Mouse (Mus musculus) naive thymus-derived CD4-positive, alpha-beta T cell, adult 2 months (primary cell): ENCODE data around the gene Gstt3.
"Not testable (repeated sequence)": the region's sequence is repeated elsewhere in the genome, so short reads cannot be mapped to it uniquely, and the experiment has no call there.

Source experiments
- DNase-seq: peaks from one replicate; pipeline ENCODE4 v3.0.0-alpha.2; 2011; ENCODE audit warnings: low read depth

Gene Gstt3

DNA sequence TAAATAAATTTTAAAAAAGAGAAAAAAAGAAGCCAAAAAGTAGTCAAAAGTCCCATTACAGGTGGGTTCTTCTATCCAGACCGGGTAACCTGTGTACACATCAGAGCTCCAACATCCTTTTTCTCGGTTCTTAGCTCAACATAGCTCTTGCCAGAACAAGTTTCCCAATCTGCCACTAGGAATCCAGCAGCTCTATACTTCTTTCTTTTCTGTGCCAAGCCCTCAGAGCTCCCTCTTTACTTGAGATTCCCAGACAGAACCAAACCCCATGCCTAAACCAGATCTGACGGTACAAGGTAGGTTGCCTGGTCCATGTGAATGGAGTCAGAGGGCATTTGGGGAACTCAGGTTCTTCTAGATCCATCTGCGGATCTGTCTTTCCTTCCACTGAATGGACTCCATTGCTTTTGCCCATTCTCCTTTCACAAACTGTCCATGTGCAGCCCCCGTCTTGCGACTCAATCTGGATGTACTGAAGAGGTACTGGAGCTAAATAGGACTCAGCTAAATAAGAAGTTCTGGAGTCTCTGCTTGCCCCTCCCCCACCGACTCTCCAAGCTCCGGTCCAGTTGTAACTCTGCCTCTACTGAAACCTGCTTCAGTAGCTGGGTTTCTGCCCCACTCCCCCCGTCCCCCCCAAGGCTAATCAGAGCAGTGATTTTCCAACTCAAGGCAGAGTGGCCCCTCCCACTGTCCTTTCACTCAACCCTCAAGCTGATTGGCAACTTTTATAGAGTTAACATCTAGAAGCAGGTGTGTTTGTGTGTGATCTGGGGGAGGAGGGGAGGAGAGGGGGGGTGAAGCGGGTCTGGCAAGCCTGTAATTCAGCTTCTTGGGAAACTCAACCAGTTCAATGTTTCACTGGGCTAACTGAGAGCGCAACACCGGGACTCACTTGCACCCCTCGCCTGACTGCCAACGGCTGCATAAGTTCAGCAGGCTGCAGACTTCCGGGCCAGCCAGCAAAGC lies 1.7 kb downstream of the Gstt3 start:
- DNase-seq = no peak

DNA sequence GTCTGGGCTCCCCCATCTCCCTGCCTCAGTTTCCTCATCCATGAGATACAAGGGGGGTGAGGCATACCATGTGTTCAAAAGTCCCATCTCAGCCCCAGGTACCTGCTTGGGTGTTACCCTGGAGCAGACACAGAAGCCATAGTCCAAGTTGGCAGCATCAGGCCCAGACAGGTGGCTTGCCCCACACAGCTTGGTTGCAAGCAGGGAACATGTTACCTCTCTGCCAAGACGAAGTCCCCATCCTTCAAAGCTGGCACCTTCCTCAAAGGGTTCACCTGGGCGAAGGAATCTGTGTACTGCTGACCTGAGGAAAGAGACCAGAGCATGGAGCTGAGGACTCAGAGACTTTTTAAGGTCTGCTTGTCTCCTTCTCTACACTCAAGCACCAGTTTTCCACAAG lies 3.3 kb downstream of the Gstt3 start:
- no peak for DNase-seq

GRCm38 (mm10) chr10:75776562-75776961 lies 4.7 kb downstream of the Gstt3 start:
- DNase-seq = no peak

DNA sequence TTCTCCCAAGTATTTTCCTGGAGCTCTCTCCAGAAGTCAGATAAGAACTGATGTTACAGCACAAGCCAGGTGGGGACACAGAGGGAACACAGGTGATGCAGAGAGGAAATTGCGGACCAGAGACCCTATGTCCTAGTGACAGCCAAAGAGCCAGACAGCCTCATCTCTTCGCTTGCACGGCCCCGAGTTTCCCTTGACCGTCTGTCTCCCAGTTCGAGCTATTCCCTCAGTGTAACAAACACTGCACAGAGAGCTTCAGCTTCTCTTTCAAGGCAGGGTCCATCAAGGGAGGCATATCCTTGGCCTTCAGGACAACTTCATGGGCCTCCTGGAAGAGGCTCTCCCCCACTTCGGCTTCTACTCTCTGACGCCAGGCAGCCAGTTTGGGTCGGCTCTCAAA lies 6.6 kb downstream of the Gstt3 start:
- DNase-seq = no peak

DNA sequence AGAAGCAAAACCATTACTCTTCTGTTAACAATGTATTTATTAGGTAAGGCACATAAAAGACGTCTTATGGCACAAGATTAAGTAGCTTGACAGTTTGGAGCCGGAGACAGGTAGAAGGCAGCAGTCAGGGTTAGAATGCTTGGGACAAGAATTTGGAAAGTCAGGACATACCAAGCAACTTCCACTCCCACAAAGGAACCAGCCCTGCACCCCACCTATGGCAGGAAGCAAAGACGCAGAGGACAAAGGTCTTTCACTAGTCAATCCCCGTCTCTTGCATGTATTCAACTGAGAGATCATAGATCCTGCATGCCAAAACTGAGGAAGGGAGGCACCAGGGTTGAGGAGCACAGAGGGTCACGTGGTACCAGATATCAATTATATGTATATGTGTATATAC lies 7.1 kb downstream of the Gstt3 start:
- DNase-seq = no peak

GRCm38 (mm10) chr10:75772795-75773664 lies 8.2 kb downstream of the Gstt3 start, which contains the start of gene Ddt:
Gene Ddt, minus strand, starts transcription at chr10:75773414.
- peak; percentile 91 for DNase-seq

GRCm38 (mm10) chr10:75767756-75768155 lies 13.5 kb downstream of the Gstt3 start:
- DNase-seq = not testable (repeated sequence)

DNA sequence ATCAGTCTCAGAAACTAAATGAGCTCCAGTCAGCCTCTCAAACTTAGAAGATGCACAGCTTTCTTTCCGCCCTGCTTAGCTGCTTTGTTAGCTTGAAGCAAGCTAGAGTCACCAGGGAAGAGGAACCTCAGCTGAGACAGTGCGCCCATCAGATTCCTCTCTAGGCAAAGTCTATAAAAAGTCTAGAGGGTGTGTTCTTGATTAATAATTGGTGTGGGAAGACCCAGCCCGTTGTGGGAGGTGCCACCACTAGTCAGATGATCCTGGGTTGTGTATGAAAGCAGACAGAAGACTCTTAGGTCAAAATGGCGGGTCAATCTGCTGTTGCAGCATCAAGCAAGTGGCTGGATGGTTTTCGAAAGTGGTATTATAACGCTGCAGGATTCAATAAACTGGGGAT lies 14.4 kb downstream of the Gstt3 start:
- DNase-seq = no peak

GRCm38 (mm10) chr10:75764519-75765473 lies 16.4 kb downstream of the Gstt3 start:
- peak; percentile 94 for DNase-seq

DNA sequence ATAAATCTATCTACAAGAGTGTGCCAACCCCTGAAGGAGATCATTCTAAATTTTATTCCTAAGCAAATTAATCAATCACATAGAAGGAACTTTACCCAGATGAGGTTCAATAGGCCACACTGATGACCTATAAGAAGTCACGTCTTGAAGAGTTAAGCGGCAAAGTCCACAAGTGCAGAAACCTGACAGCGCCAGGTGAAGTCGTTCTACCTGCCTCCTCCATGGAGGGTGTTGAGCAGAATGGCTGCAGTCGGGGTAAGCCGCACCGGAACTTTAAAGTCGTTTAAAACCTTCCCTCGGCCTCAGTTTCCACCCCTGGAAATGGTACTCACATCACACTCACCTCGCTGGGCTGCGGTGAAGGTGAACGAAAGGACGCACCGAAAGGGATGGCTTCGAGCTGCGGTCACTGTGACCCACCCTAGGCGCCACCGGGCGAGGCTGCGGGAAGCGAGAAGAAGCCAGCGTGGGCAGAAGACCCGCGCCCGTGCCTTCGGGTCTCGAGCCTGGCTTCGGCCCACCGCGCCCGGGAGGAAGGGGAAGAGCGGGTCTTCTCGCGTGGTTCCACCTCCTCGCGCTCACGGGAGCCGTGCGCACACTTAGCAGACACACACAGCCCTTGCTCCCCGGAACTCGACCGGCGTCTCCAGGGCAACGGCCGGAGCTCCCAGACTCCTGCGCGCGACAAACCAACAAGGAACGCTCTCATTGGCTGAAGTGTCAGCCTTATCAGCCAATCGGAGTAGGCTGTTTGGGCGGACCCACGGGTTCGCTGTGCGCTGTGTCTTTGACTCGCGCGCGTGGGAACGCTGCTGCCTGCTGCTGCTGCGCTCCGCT lies 17.3 kb downstream of the Gstt3 start, which contains the start of gene Cabin1:
Cabin1 (minus strand) TSS at position 660 of the 837 bp plus-strand sequence.
- peak; percentile 99 for DNase-seq

GRCm38 (mm10) chr10:75762413-75762812 lies 18.8 kb downstream of the Gstt3 start:
- no peak for DNase-seq

DNA sequence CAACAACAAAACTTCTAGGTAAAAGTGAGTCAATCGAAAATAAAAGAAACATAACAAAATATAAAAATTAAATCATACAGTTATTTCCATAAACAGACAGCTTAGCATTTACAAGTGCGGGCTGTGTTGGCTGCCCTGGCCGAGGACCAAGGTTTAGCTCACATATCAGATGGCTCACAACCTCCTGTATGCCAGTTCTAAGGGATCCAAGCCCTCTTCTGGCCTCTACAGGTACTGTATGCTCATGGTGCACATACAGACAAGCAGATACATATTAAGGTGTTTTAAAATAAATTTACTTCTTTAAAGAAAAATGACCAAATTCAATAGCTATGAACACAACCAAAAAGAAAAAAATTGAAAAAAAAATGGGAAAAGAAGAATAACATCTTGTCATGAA lies 20.9 kb downstream of the Gstt3 start:
- DNase-seq = peak; percentile 47

DNA sequence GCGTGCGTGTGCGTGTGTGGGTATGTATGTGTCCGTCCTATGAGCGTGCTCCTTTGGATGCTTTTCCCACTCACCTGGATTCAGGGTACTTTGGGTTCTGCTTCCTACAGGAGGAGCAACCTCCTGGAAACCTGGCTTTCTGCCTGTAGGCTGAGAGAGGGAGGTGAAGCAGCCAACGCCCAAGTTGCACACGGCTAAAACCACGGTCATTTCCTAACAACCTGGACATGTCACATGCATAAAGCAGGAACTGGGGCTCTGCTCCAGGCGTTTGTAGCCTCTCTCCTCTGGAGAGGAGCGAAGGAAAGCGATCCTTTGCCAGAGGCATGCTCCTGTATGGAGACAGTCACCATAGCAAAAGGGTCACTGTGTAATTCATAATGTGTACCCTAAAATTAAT lies 24.5 kb downstream of the Gstt3 start:
- no peak for DNase-seq

GRCm38 (mm10) chr10:75744017-75744416 lies 37.2 kb downstream of the Gstt3 start:
- DNase-seq = peak; percentile 90

DNA sequence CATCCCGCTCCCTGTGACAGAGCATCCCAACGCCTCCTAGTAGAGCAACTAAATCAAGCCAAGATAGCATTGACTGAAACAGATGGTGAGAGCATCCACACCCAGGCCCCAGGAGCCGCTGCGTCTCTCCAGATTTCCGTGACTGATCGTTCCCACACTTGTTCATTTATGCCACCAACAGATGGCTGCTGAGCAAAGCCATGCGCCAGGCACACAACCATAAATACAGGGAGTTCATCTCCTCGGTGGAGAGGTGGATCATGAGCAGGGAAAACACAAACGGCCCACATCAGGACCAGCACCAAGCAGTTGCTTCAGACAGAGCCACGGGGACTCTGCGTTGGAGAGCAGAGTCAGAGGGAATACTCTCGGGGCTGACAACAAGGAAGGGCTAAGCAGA lies 37.8 kb downstream of the Gstt3 start:
- no peak for DNase-seq

GRCm38 (mm10) chr10:75740866-75741265 lies 40.3 kb downstream of the Gstt3 start:
- DNase-seq = no peak

DNA sequence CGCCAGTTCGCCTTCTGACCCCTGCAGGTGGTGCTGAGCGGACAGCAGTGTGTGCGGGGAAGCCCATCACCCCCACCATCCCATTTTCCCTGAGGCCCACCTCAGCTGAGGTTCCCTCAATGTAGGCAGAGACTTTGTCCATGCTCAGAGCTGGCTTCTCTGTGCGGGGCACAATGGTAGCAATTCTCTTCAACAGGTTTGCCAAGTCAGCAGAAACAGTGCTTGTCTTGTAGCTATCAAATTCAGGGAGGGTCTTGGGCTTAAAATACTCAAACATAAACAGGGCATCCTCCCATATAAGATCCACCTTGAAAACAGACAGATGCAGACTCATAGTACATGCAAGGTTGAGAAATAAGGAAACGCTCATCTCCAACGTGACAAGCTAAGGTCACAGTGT lies 55.8 kb downstream of the Gstt3 start:
- no peak for DNase-seq
